Mouse (Mus musculus): ENCODE data around the gene Shox2.

Gene Shox2

GRCm38 (mm10) chr3:66981706-66982105 is at the start of gene Shox2:
Gene Shox2, minus strand, starts transcription at chr3:66981771.
- DNase-seq (ENCODE audit: low read depth): peak; percentile 51

GRCm38 (mm10) chr3:66996820-66997219 is 15.2 kb upstream of the Shox2 start:
- DNase-seq (ENCODE audit: low read depth): no peak

- no peak for DNase-seq (ENCODE audit: low read depth)
Measured at GRCm38 (mm10) chr3:66986287-66986560, 4.7 kb upstream of the Shox2 start.

- DNase-seq (ENCODE audit: low read depth): peak; percentile 86
Measured at GRCm38 (mm10) chr3:66985539-66986286, 4.1 kb upstream of the Shox2 start.

- peak; percentile 42 for DNase-seq (ENCODE audit: low read depth)
Measured at GRCm38 (mm10) chr3:66983481-66983880, 1.9 kb upstream of the Shox2 start.

- peak; percentile 77 for DNase-seq (ENCODE audit: low read depth)
Measured at GRCm38 (mm10) chr3:66982181-66982911, 775 bp upstream of the Shox2 start.

- DNase-seq (ENCODE audit: low read depth): peak; percentile 43
Measured at GRCm38 (mm10) chr3:66981101-66981661, 390 bp downstream of the Shox2 start, which contains the start of gene Rsrc1. Gene Rsrc1, plus strand, starts transcription at chr3:66981390.

GRCm38 (mm10) chr3:66980111-66980975 is 1.2 kb downstream of the Shox2 start:
- DNase-seq (ENCODE audit: low read depth): peak; percentile 32

GRCm38 (mm10) chr3:66979491-66979890 is 2.1 kb downstream of the Shox2 start:
- DNase-seq (ENCODE audit: low read depth): peak; percentile 27

- peak; percentile 25 for DNase-seq (ENCODE audit: low read depth)
Measured at GRCm38 (mm10) chr3:66978457-66979381, 2.9 kb downstream of the Shox2 start.

- peak; percentile 12 for DNase-seq (ENCODE audit: low read depth)
Measured at GRCm38 (mm10) chr3:66977811-66978456, 3.6 kb downstream of the Shox2 start.

GRCm38 (mm10) chr3:66976889-66977615 is 4.5 kb downstream of the Shox2 start:
- DNase-seq (ENCODE audit: low read depth): no peak

- DNase-seq (ENCODE audit: low read depth): no peak
Measured at GRCm38 (mm10) chr3:66974501-66974900, 7.1 kb downstream of the Shox2 start.

- peak; percentile 68 for DNase-seq (ENCODE audit: low read depth)
Measured at GRCm38 (mm10) chr3:66973391-66973943, 8.1 kb downstream of the Shox2 start.

GRCm38 (mm10) chr3:66972191-66972950 is 9.2 kb downstream of the Shox2 start:
- DNase-seq (ENCODE audit: low read depth): peak; percentile 16

- no peak for DNase-seq (ENCODE audit: low read depth)
Measured at GRCm38 (mm10) chr3:66970661-66971331, 10.8 kb downstream of the Shox2 start.

GRCm38 (mm10) chr3:66970261-66970660 is 11.3 kb downstream of the Shox2 start:
- no peak for DNase-seq (ENCODE audit: low read depth)

GRCm38 (mm10) chr3:66967508-66967907 is 14.1 kb downstream of the Shox2 start:
- no peak for DNase-seq (ENCODE audit: low read depth)
